Mouse (Mus musculus) ovary, postnatal 14 days (tissue): ENCODE data around the gene Uchl4.
A peak's percentile ranks its signal among the peaks of the same experiment; 100 is the strongest.

Experiments
- DNase-seq: peaks from one replicate; pipeline ENCODE4 v3.0.0; 2022; ENCODE audit warnings: low spot score

Gene Uchl4

DNA sequence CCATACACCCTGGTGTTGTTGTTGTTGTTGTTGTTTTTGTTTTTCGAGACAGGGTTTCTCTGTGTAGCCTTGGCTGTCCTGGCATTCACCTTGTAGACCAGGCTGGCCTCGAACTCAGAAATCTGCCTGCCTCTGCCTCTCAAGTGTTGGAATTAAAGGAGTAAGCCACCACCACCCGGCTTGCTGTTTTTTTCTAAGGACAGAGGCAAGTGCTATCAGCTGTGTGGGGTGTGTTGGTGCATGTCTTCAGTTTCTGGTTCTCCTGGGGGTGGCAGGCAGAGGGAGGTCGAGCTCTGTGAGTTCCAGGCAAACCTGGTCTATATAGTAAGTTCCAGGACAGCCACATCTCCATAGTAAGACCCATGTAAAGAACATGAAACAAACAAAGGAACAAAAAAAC is 39.3 kb downstream of the Uchl4 start:
- DNase-seq = no peak

DNA sequence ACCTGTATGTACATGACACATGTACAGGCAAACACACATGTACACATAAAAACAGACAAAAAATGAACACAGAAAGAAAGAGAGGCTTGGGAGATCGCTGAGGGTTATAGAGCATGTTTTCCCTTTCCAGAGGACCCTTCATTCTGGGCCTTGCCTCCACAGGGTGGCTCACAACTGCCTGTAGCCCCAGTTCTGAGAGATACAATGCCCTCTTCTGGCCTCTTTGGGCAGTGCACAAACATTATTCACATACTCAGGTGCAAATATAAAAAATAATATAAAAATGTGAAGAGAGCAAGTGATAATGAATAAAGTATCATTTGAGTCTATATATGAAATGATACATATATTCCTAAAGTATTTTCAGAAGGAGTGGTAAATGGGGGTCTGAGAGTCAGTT is 39.9 kb downstream of the Uchl4 start:
- DNase-seq = no peak

- peak; percentile 49 for DNase-seq
Measured at GRCm38 (mm10) chr9:64277706-64278105, 42.7 kb downstream of the Uchl4 start.

- no peak for DNase-seq
Measured at GRCm38 (mm10) chr9:64278665-64279310, 43.8 kb downstream of the Uchl4 start.

GRCm38 (mm10) chr9:64281105-64281780 is 46.2 kb downstream of the Uchl4 start, which contains the start of gene Tipin:
Gene Tipin, plus strand, starts transcription at chr9:64281581.
- peak; percentile 96 for DNase-seq

DNA sequence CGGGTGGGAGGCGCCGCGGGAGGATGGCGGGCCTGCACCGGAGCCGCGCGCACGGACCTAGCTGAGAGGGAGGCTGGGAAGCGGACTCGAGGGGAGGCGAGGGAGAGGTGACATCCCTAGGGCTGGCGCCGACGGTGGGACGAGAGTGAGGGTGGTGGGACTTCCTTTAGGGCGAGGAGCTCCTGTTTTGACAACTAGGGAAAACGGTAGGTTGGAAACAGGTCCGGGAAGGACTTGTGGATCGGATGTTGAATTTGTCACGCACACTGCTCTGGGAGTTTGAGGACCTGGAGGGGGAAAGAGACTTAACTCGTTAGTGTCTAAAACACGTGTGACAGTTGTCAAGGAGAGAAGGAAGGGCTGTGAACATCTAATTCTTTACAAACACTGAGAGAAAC is 46.8 kb downstream of the Uchl4 start:
- DNase-seq = no peak

DNA sequence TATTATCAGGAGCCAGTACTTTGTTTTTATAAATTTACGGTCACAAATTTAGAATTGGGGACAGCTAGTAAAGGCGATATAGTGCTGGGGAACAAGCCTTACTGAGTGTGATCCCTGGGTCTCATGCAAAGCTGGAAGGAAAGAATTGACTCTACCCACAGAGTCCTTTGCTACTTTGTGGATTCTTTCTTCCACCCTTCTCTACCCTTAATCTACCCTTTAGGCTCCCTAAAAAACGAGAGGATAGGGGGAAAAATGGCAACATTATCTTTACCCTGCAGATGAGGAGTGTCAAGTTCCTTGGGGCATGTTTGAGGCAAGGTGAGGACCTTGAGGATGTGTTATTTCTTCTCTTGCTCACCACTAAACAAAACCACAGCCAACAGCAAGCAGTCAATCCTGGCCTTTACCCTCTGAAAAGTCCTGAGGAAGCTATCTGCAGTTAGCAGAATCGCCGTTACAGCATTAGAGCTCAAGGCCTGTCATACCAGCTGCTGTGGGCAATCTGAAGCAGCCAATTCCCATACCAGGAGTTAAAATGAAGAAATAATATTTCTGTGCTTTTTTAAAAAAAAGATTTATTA is 47.5 kb downstream of the Uchl4 start:
- no peak for DNase-seq
